Mouse (Mus musculus): ENCODE results near the gene Lrrc36. TPM values are rescaled to one million over a fixed set of nuclear protein-coding genes. Genes with fewer than 3 reads are reported as not detected.

Lrrc36 gene
- total and polyA plus RNA-seq, 3 experiments, result 0.06 TPM; not detected in 2

DNA sequence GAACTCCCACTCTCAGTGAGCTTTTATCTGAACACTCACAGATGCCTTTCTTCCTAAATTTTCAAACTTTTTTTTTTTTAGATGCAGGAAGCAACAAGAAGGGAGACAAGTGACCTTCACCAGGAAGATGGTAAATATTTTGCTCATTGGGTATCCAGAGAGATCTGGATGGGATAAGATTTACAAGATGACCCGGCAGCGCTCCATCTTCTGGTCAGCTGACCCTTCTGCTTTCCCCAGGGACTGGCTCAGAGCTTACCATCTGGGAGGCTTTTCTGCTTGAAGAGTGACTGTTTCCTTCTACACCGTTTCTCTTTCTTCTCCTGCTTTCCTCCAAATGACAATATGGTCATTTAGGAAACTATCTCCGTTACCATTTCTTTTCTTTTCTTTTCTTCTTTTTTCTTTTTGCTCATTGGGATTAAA is 32.8 kb downstream of the Lrrc36 start:
- Histone ChIP-seq H3K36me3 (ENCODE audit: control insufficient read depth in 1 of 2, insufficient read depth in 2 of 2, low read length in 2 of 2) (peaks cover 0 to 6% of the 10 kb centered on the region in 2 experiments; a peak in 2 of 4 replicates), H3K9me3 (replicated peaks; ENCODE audit: insufficient read depth, low read length) (no peaks in the 10 kb centered on the region), H3K9ac (ENCODE audit: control insufficient read depth, low read depth, low read length, poor library complexity, severe bottlenecking) (no peak overlapping the region), H3K79me2 (ENCODE audit: control insufficient read depth, insufficient read depth, low read length, poor library complexity) (no peaks in the 10 kb centered on the region), H3K4me1 (ENCODE audit: control insufficient read depth in 1 of 2, insufficient read depth in 2 of 2, low read length in 2 of 2) (0 out of 4 replicates have a peak, but pooled peaks cover 0 to 7% of the 10 kb centered on the region in 2 experiments), H3K27ac (ENCODE audit: control insufficient read depth, low read depth, low read length) (no peak overlapping the region), H3K27me3 (ENCODE audit: control insufficient read depth in 1 of 2, insufficient read depth in 2 of 2, low read length in 2 of 2) (peaks cover 14 to 18% of the 10 kb centered on the region in 2 experiments), H3K4me3 (ENCODE audit: control insufficient read depth in 1 of 2, insufficient read depth in 1 of 2, low read depth in 2 of 2, low read length in 2 of 2) (no peak overlapping the region)
- no peak for DNase-seq (ENCODE audit: low read depth, low spot score)
- no peak for TF ChIP-seq POLR2AphosphoS5 (IDR thresholded peaks at IDR 0.05; ENCODE audit: borderline replicate concordance, low read depth, low read length)
- TF ChIP-seq E2F4 (IDR thresholded peaks at IDR 0.05; ENCODE audit: borderline replicate concordance, low read depth, low read length), result no peak
- no peak for TF ChIP-seq RCOR1 (IDR thresholded peaks at IDR 0.05; ENCODE audit: low read depth, low read length)
- TF ChIP-seq MYC (IDR thresholded peaks at IDR 0.05; ENCODE audit: low read depth, low read length), result no peak
- no peak for TF ChIP-seq EP300 (IDR thresholded peaks at IDR 0.05; ENCODE audit: low read depth in 1 of 2, low read length in 2 of 2)
- no peak for TF ChIP-seq ETS1 (IDR thresholded peaks at IDR 0.05; ENCODE audit: low read depth, low read length)
- no peak for TF ChIP-seq USF1 (IDR thresholded peaks at IDR 0.05; ENCODE audit: low read depth, low read length)
- TF ChIP-seq TAL1 (IDR thresholded peaks at IDR 0.05; ENCODE audit: low read length), result no peak
- no peak for TF ChIP-seq ELF1 (IDR thresholded peaks at IDR 0.05; ENCODE audit: low read depth, low read length)

- H3K4me1 ChIP-seq (ENCODE audit: control insufficient read depth in 1 of 2, insufficient read depth in 2 of 2, low read length in 2 of 2), result 0 out of 4 replicates have a peak, but pooled peaks cover 0 to 11% of the 10 kb centered on the region in 2 experiments
- no peaks in the 10 kb centered on the region for H3K9me3 ChIP-seq (replicated peaks; ENCODE audit: insufficient read depth, low read length)
- no peaks in the 10 kb centered on the region for H3K79me2 ChIP-seq (ENCODE audit: control insufficient read depth, insufficient read depth, low read length, poor library complexity)
- H3K36me3 ChIP-seq (ENCODE audit: control insufficient read depth in 1 of 2, insufficient read depth in 2 of 2, low read length in 2 of 2), result peaks cover 0 to 6% of the 10 kb centered on the region in 2 experiments; a peak in 2 of 4 replicates
- TF ChIP-seq NRF1 (IDR thresholded peaks at IDR 0.05; ENCODE audit: insufficient read depth, low read depth, low read length, poor library complexity, severe bottlenecking) (no peak), EP300 (IDR thresholded peaks at IDR 0.05; ENCODE audit: low read depth in 1 of 2, low read length in 2 of 2) (peak in 1 of 2 experiments; percentile 27; a peak in 1 of 4 replicates)
- no peak for DNase-seq (ENCODE audit: low read depth, low spot score)
- no peak overlapping the region for H3K9ac ChIP-seq (ENCODE audit: control insufficient read depth, low read depth, low read length, poor library complexity, severe bottlenecking)
- H3K27me3 ChIP-seq (ENCODE audit: control insufficient read depth in 1 of 2, insufficient read depth in 2 of 2, low read length in 2 of 2), result peaks cover 7 to 16% of the 10 kb centered on the region in 2 experiments
- H3K4me3 ChIP-seq (ENCODE audit: control insufficient read depth in 1 of 2, insufficient read depth in 1 of 2, low read depth in 2 of 2, low read length in 2 of 2), result no peak overlapping the region
- no peak overlapping the region for H3K27ac ChIP-seq (ENCODE audit: control insufficient read depth, low read depth, low read length)
Measured at GRCm38 (mm10) chr8:105448188-105448587, 34.8 kb downstream of the Lrrc36 start.

DNA sequence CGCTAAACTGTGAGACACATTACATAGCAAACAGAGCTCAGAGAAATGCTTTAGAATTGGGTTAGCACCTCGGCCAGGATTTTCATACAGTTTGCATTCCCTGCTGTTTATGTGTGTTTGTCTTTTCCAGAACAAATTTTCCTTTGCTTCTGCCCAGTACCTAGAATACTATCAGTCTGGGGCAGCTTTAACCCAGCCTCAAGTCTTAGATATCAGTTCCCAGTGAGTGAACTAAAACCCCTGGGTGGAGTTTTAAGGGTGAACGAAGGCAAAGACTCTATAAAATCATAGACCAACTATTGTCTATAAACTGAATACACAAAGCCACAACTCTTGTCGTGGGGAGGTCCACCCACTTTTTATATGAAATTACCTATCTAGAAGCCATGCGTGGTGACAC is 35.2 kb downstream of the Lrrc36 start:
- H3K9ac ChIP-seq (ENCODE audit: control insufficient read depth, low read depth, low read length, poor library complexity, severe bottlenecking), result no peak overlapping the region
- no peak overlapping the region for H3K4me3 ChIP-seq (ENCODE audit: control insufficient read depth in 1 of 2, insufficient read depth in 1 of 2, low read depth in 2 of 2, low read length in 2 of 2)
- TF ChIP-seq MAZ (IDR thresholded peaks at IDR 0.05; ENCODE audit: low read depth, low read length) (no peak), ELF1 (IDR thresholded peaks at IDR 0.05; ENCODE audit: low read depth, low read length) (no peak), ZMIZ1 (IDR thresholded peaks at IDR 0.05; ENCODE audit: low read depth, low read length) (no peak), POLR2AphosphoS5 (IDR thresholded peaks at IDR 0.05; ENCODE audit: borderline replicate concordance, low read depth, low read length) (no peak), MAX (IDR thresholded peaks at IDR 0.05; ENCODE audit: low read length) (no peak), RAD21 (IDR thresholded peaks at IDR 0.05; ENCODE audit: low read depth, low read length) (no peak), MEF2A (IDR thresholded peaks at IDR 0.05; ENCODE audit: extremely low read depth, insufficient replicate concordance, low read depth, low read length, poor library complexity, severe bottlenecking) (no peak), MXI1 (IDR thresholded peaks at IDR 0.05; ENCODE audit: low read depth, low read length) (no peak), USF2 (IDR thresholded peaks at IDR 0.05; ENCODE audit: borderline replicate concordance in 1 of 2, insufficient read depth in 1 of 2, low read depth in 1 of 2, low read length in 2 of 2) (no peak), EP300 (IDR thresholded peaks at IDR 0.05; ENCODE audit: low read depth in 1 of 2, low read length in 2 of 2) (no peak), USF1 (IDR thresholded peaks at IDR 0.05; ENCODE audit: low read depth, low read length) (no peak), CHD2 (IDR thresholded peaks at IDR 0.05; ENCODE audit: low read length) (no peak), SIN3A (IDR thresholded peaks at IDR 0.05; ENCODE audit: low read length) (no peak), ZNF384 (IDR thresholded peaks at IDR 0.05; ENCODE audit: low read depth, low read length) (no peak), HCFC1 (IDR thresholded peaks at IDR 0.05; ENCODE audit: low read depth, low read length) (no peak), CHD1 (IDR thresholded peaks at IDR 0.05; ENCODE audit: low read depth, low read length) (no peak)
- H3K4me1 ChIP-seq (ENCODE audit: control insufficient read depth in 1 of 2, insufficient read depth in 2 of 2, low read length in 2 of 2), result peaks cover 2 to 12% of the 10 kb centered on the region in 2 experiments; a peak in 3 of 4 replicates
- peaks cover 7 to 15% of the 10 kb centered on the region in 2 experiments for H3K27me3 ChIP-seq (ENCODE audit: control insufficient read depth in 1 of 2, insufficient read depth in 2 of 2, low read length in 2 of 2)
- no peaks in the 10 kb centered on the region for H3K9me3 ChIP-seq (replicated peaks; ENCODE audit: insufficient read depth, low read length)
- DNase-seq (ENCODE audit: low read depth, low spot score), result peak; percentile 14
- H3K79me2 ChIP-seq (ENCODE audit: control insufficient read depth, insufficient read depth, low read length, poor library complexity), result no peaks in the 10 kb centered on the region
- peaks cover 0 to 9% of the 10 kb centered on the region in 2 experiments; a peak in 2 of 4 replicates for H3K36me3 ChIP-seq (ENCODE audit: control insufficient read depth in 1 of 2, insufficient read depth in 2 of 2, low read length in 2 of 2)
- no peak overlapping the region for H3K27ac ChIP-seq (ENCODE audit: control insufficient read depth, low read depth, low read length)
